In genomic region chr9:110064641-110065040, GRCm38 (mm10) we compare ENCODE assay signal across 18 mouse cellular contexts. TPM values are rescaled to one million over a fixed set of nuclear protein-coding genes. Genes with fewer than 3 reads are reported as not detected.
DNase-seq lines count a peak whose midpoint lies in the region; TF ChIP-seq lines count a peak whose summit lies in the region.
"Had no signal": no experiment of that assay in that cellular context is flagged by ENCODE, and none has a peak within 500 bp of the region (broad histone marks: within the 10 kb centered on the region; RNA-seq: fewer than 3 reads in every experiment).

No protein-coding gene starts in this region.

- H3K27me3 ChIP-seq in thymus, adult 2 months (ENCODE audit: control insufficient read depth, insufficient read depth, low read length), result no peaks in the 10 kb centered on the region
- H3K27me3 ChIP-seq: embryonic facial prominence, embryonic 12.5 days; forebrain, embryonic 15.5 days; heart, embryonic 15.5 days; hindbrain, embryonic 13.5 days; Patski had no signal

- H3K27ac ChIP-seq in gastrocnemius, adult 2 months, result peak overlapping the region; percentile 72
- peak overlapping the region; percentile 55; the same call in 1 of the 2 replicates for H3K27ac ChIP-seq in thymus, adult 2 months (ENCODE audit: control insufficient read depth, insufficient read depth, low read length)
- H3K27ac ChIP-seq: embryonic facial prominence, embryonic 12.5 days; forebrain, embryonic 15.5 days; heart, embryonic 15.5 days; hindbrain, embryonic 13.5 days; hindbrain, postnatal 0 days had no signal

- peaks cover 21% of the 10 kb centered on the region for H3K4me1 ChIP-seq in thymus, adult 2 months (replicated peaks; ENCODE audit: control insufficient read depth, insufficient read depth, low read length)
- H3K4me1 ChIP-seq: embryonic facial prominence, embryonic 12.5 days; forebrain, embryonic 15.5 days; heart, embryonic 15.5 days had no signal

- H3K36me3 ChIP-seq in thymus, adult 2 months (ENCODE audit: control insufficient read depth, insufficient read depth, low read length), result peaks cover 31% of the 10 kb centered on the region

- no peak overlapping the region for H3K4me3 ChIP-seq in gastrocnemius, adult 2 months
- H3K4me3 ChIP-seq in thymus, adult 2 months (ENCODE audit: control insufficient read depth, insufficient read depth, low read length), result peak overlapping the region; percentile 36
- H3K4me3 ChIP-seq: embryonic facial prominence, embryonic 12.5 days; forebrain, embryonic 15.5 days; heart, embryonic 15.5 days; hindbrain, embryonic 13.5 days had no signal

- intact Hi-C loops in gastrocnemius, adult 2 months (cut with DNase I), result no loop called here

- TF ChIP-seq CTCF in gastrocnemius, adult 2 months (IDR thresholded peaks at IDR 0.05), result no peak
- no peak for TF ChIP-seq CTCF in thymus, adult 2 months (IDR thresholded peaks at IDR 0.05; ENCODE audit: borderline replicate concordance, control insufficient read depth, extremely low read depth, insufficient read depth, low read length, poor library complexity)

- DNase-seq in gastrocnemius, adult 2 months, result no peak
- DNase-seq in gastrocnemius, postnatal 4 days (ENCODE audit: low spot score in 2 of 2), result no peak
- no peak for DNase-seq in thymus, adult 2 months
- DNase-seq in thymus, postnatal 4 days, result no peak
- DNase-seq in brain, adult 2 months (ENCODE audit: low read depth, low spot score), result peak; percentile 65
- no peak for DNase-seq in cerebellum, adult 8-10 months
- DNase-seq: adrenal gland, adult 8-10 months; B cell, adult 2 months; gastrocnemius, postnatal 25 days; heart, adult 18-20 months; heart, postnatal 14 days; kidney, adult 11 months had no signal

- no peak for TF ChIP-seq POLR2A in thymus, adult 2 months (IDR thresholded peaks at IDR 0.05; ENCODE audit: control insufficient read depth, extremely low read depth, insufficient read depth, low read length, poor library complexity)

RNA-seq across cellular contexts. Expression of gene Smarcc1, which starts 52.9 kb away (rescaled TPM):
- total RNA-seq in gastrocnemius, adult 2 months (2021), result 10 to 100 TPM; 21.0 to 25.6 TPM
- 10 to 100 TPM; 63.1 to 72.3 TPM for total RNA-seq in gastrocnemius, postnatal 4 days (2021)
- polyA plus RNA-seq in thymus, adult 2 months (2012; rRNA removed), result 43.8 and 62.1 TPM in 2 replicates

RNA-seq across cellular contexts. Expression of gene Dhx30, which starts 53.0 kb away (rescaled TPM):
- total RNA-seq in gastrocnemius, adult 2 months (2021), result 10 to 100 TPM; 28.2 to 35.5 TPM
- 10 to 100 TPM; 58.0 to 69.6 TPM for total RNA-seq in gastrocnemius, postnatal 4 days (2021)
- 159 and 162 TPM in 2 replicates for polyA plus RNA-seq in thymus, adult 2 months (2012; rRNA removed)
